Mouse (Mus musculus) neural tube, embryonic 14.5 days (tissue): ENCODE measurements around the gene Cops4. TPM values are rescaled to one million over a fixed set of nuclear protein-coding genes. Genes with fewer than 3 reads are reported as not detected.

Experiments
- ATAC-seq: fragments of 200-750 bp; cut with Nextera tagmentation; 2 replicates; pipeline ENCODE4 v1.8.0; 2017; ENCODE audit warnings: low read depth, mild to moderate bottlenecking, moderate TSS enrichment, moderate library complexity
- H3K27ac ChIP-seq: fragments of 300-500 bp; sonication (generic); 2 replicates; pipeline ENCODE4 v1.5.1; 2014; ENCODE audit warnings: low read depth, mild to moderate bottlenecking, control low read depth, low read length, moderate library complexity, mixed read lengths
- H3K27me3 ChIP-seq: fragments of 300-500 bp; sonication (generic); 2 replicates; pipeline ENCODE4 v1.6.1; 2014; ENCODE audit warnings: low read length; ENCODE audit not compliant: control insufficient read depth, insufficient read depth
- H3K36me3 ChIP-seq: fragments of 300-500 bp; sonication (generic); 2 replicates; pipeline ENCODE4 v1.6.1; 2014; ENCODE audit warnings: low read length, mixed read lengths; ENCODE audit not compliant: control insufficient read depth, insufficient read depth
- H3K4me1 ChIP-seq: fragments of 300-500 bp; sonication (generic); 2 replicates; pipeline ENCODE4 v1.6.1; 2014; ENCODE audit warnings: low read length; ENCODE audit not compliant: control insufficient read depth, insufficient read depth
- H3K4me2 ChIP-seq: fragments of 300-500 bp; sonication (generic); 2 replicates; pipeline ENCODE4 v1.6.1; 2014; ENCODE audit warnings: mild to moderate bottlenecking, low read depth, low read length, control low read depth
- H3K4me3 ChIP-seq: fragments of 300-500 bp; sonication (generic); 2 replicates; pipeline ENCODE4 v1.5.1; 2014; ENCODE audit warnings: low read depth, low read length, control low read depth, mixed read lengths
- H3K9ac ChIP-seq: fragments of 300-500 bp; sonication (generic); replicated peaks from 2 replicates; pipeline ENCODE4 v1.6.1; 2014; ENCODE audit warnings: low read depth, mild to moderate bottlenecking, control low read depth, low read length, mixed read lengths
- H3K9me3 ChIP-seq: fragments of 300-500 bp; sonication (generic); 2 replicates; pipeline ENCODE4 v1.6.1; 2016; ENCODE audit warnings: low read length; ENCODE audit not compliant: control insufficient read depth
- WGBS: fragments of 180-500 bp; shearing (Covaris S2); extraction: QIAGEN DNeasy Blood & Tissue Kit; methylation state at CpG from one replicate; pipeline ENCODE4 v1.1.7; 2014; 5-methylcytosine and 5-hydroxymethylcytosine counted together
- microRNA-seq: library from miRNA; unstranded; fragments of <30 nt; microRNA quantifications from one replicate; pipeline ENCODE4, GENCODE M21; 2016
- polyA plus RNA-seq: library from polyadenylated mRNA; unstranded; fragments of >200 nt; fragmentation: Nextera tagmentation; extraction: Ambion mirVana; gene quantifications from 2 replicates; pipeline ENCODE4 v1.2.1, GENCODE M21; 2014

Gene Cops4
- polyA plus RNA-seq, 1 experiment from 2014 or later: 188 TPM

- no peaks in the 10 kb centered on the region for H3K36me3 ChIP-seq
- H3K4me3 ChIP-seq: no peak overlapping the region
- no peaks in the 10 kb centered on the region for H3K27me3 ChIP-seq
- no peaks in the 10 kb centered on the region for H3K4me1 ChIP-seq
- no peak overlapping the region for H3K9ac ChIP-seq
- peaks cover 3% of the 10 kb centered on the region; the same call in 1 of the 2 replicates for H3K9me3 ChIP-seq
- no peak for ATAC-seq
- WGBS: 84% methylated on average over 13 of the region's 13 CpGs
- H3K27ac ChIP-seq: no peak overlapping the region
- no peak overlapping the region for H3K4me2 ChIP-seq
Observed at GRCm38 (mm10) chr5:100594803-100595467, 76.8 kb downstream of the Cops4 start.

- 95% methylated on average over 6 of the region's 6 CpGs for WGBS
- H3K36me3 ChIP-seq: no peaks in the 10 kb centered on the region
Observed at GRCm38 (mm10) chr5:100595999-100596398, 77.9 kb downstream of the Cops4 start.

More at GRCm38 (mm10) chr5:100595999-100596398, 77.9 kb downstream of the Cops4 start:
- Histone ChIP-seq H3K9ac (no peak overlapping the region), H3K9me3 (peaks cover 3% of the 10 kb centered on the region; the same call in 1 of the 2 replicates), H3K27me3 (no peaks in the 10 kb centered on the region), H3K4me2 (no peak overlapping the region), H3K4me1 (no peaks in the 10 kb centered on the region), H3K4me3 (no peak overlapping the region), H3K27ac (no peak overlapping the region)
- no peak for ATAC-seq

Small RNAs within 50 kb of the gene (microRNA-seq; reads per million reads assigned to microRNA genes)
- not detected for gene Gm23222

Other genes starting within 250 kb of the Cops4 start
- gene Sec31a, start 102.1 kb upstream of the Cops4 start, polyA plus RNA-seq: 90.2 and 111 TPM in 2 replicates
- 7.9 and 9.8 TPM in 2 replicates for gene Lin54, start 17.7 kb upstream of the Cops4 start, polyA plus RNA-seq
- 0.48 and 0.89 TPM in 2 replicates for gene Plac8, start 53.9 kb downstream of the Cops4 start, polyA plus RNA-seq
- gene Coq2, start 156.8 kb downstream of the Cops4 start, polyA plus RNA-seq: 58.7 and 59.5 TPM in 2 replicates
- 0.31 and 1.1 TPM in 2 replicates for gene Hpse, start 201.4 kb downstream of the Cops4 start, polyA plus RNA-seq